Mouse (Mus musculus) inflammation-experienced regulatory T-cells (primary cell): ENCODE data around the gene Sf1. TPM values are rescaled to one million over a fixed set of nuclear protein-coding genes. Genes with fewer than 3 reads are reported as not detected.

Source experiments
- polyA plus RNA-seq, 2 experiments: library from polyadenylated mRNA; unstranded; fragments of 100-300 nt; shearing (Covaris generic); gene quantifications; one replicate each; pipeline ENCODE4 v1.2.1; 2017

Gene Sf1
- polyA plus RNA-seq: 100 to 1,000 TPM; 262 to 306 TPM

GRCm38 (mm10) chr19:6363411-6364240, at the start of gene Sf1:
Gene Sf1, plus strand, starts transcription at chr19:6363690.

DNA sequence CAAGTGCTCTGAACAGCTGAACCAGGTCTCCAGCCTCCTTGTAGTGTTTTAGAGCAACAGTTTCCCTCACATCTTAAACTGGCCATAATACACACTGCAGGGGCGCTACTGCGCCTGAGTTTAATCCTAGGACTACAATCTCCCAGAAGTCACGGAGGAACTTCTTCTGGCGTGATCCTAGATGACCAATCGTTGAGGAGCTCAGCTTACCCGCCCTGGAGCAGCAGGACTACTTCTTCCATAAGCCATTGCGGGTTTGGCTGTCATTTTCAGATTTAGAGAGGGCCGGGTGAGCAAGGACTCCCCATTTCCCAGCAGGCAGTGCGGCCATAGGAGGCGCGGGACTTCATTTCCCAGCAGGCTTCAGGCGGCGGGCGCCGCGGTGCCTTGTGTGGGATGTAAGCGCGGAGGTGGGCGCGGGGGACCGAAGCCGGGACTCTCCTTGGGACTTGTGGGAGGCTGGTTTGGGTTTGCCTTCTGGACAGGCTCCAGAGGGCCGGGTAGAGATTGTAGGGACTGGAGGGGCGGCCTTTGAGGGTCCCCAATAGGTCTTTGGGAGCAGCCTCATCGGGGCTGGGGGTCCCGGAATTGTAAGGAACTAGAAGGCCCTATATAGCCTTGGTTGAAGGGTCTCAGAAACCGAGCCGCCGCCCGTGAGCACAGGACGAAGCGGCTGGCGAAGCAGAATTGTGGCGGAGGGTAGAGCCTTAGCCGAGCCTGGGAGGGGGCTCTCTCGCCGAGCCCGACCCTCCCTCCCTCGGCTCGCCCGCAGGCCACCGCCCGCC, 28.6 kb upstream of the Sf1 start, which contains the start of gene Men1:
TSS of gene Men1 (plus strand) at position 307 of the 785 bp plus-strand sequence.

GRCm38 (mm10) chr19:6340524-6341452, 22.7 kb upstream of the Sf1 start, which contains the start of gene Map4k2:
Gene Map4k2, plus strand, starts transcription at chr19:6341135.

DNA sequence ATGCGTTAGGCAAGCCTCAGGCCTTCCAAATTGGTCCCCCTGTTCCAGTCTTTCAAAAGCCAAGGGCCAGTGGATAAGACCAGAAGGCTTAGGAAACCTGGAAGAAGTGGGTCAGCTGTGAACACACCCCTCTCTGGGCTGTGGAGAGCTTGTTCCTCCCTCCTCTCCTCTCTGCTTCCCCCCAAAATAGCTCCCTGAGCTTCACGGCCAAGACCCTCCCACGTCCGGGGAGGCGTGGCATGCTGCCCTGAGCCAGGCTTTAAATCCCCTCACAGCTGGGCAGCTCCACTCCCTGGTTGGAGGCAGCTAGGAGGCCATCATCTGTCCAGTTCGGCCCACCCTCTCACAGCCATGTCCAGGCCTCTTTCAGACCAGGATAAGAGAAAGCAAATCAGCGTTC, 20.6 kb downstream of the Sf1 start, which contains the start of gene Pygm:
TSS of gene Pygm (plus strand) at position 272 of the 400 bp plus-strand sequence.

GRCm38 (mm10) chr19:6399285-6400095, 36.0 kb downstream of the Sf1 start, which contains the start of gene Rasgrp2:
Gene Rasgrp2, plus strand, starts transcription at chr19:6399340.

DNA sequence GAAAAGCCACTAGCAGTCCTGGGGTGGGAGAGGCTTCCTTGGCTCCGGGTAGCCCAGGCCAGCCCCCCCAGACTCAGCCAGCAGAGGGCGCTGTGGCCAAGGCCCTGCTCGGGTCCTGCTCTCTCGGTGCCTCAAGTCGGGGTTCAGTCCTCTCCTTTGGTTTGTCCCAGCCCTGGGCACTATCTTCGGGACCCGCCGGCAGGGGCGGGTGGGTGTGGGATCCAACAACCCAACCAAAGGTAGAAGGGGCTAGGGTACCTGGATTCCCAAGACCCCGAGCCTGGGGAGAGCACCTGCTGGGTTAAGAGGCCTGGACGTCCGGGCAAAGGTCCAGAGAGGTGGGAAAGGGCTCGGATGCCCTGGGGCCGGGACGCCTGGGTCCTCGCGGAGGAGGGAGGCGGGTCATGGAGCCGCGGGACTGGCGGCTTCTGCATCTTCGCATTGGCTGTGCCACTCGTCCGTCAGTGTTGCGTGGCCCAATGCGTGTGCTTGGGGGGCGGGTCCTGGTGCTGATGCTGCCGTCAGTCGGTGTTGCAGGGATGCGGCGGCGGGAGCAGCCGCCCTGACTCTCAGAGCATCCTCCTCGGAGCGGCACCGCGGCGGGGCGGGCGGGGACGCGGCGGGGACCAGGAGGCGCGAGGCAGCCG, 54.9 kb downstream of the Sf1 start, which contains the start of gene Nrxn2:
TSS of gene Nrxn2 (plus strand) at position 499 of the 647 bp plus-strand sequence.

Other genes starting within 250 kb of the Sf1 start
- 10 to 100 TPM; 17.7 to 37.8 TPM for gene Sac3d1, start 245.0 kb upstream of the Sf1 start, polyA plus RNA-seq
- gene Snx15, start 235.4 kb upstream of the Sf1 start, polyA plus RNA-seq: 10 to 100 TPM; 29.5 to 41.7 TPM
- gene Batf2, start 222.7 kb upstream of the Sf1 start, polyA plus RNA-seq: not detected
- 10 to 100 TPM; 18.3 to 30.3 TPM for gene Arl2, start 222.1 kb upstream of the Sf1 start, polyA plus RNA-seq
- gene Majin, start 179.3 kb upstream of the Sf1 start, polyA plus RNA-seq: 1 to 10 TPM in 1 of 2 experiments, not detected in 1; 1.2 TPM
- not detected for gene Gpha2, start 137.3 kb upstream of the Sf1 start, polyA plus RNA-seq
- gene Ppp2r5b, start 127.8 kb upstream of the Sf1 start, polyA plus RNA-seq: 10 to 100 TPM; 21.9 to 26.7 TPM
- 10 to 100 TPM; 23.5 to 31.5 TPM for gene Atg2a, start 122.0 kb upstream of the Sf1 start, polyA plus RNA-seq
- gene Ehd1, start 87.0 kb upstream of the Sf1 start, polyA plus RNA-seq: 10 to 100 TPM; 22.3 to 27.6 TPM
- gene Cdc42bpg, start 57.2 kb upstream of the Sf1 start, polyA plus RNA-seq: under 1 TPM; 0.11 to 0.46 TPM
- 10 to 100 TPM; 48.2 to 74.8 TPM for gene Men1, start 28.7 kb upstream of the Sf1 start, polyA plus RNA-seq
- gene Map4k2, start 22.6 kb upstream of the Sf1 start, polyA plus RNA-seq: 100 to 1,000 TPM; 153 to 184 TPM
- gene Pygm, start 20.7 kb downstream of the Sf1 start, polyA plus RNA-seq: 1 to 10 TPM; 3.0 to 3.4 TPM
- 100 to 1,000 TPM; 141 to 333 TPM for gene Rasgrp2, start 35.6 kb downstream of the Sf1 start, polyA plus RNA-seq
- under 1 TPM; 0.28 to 0.58 TPM for gene Nrxn2, start 55.0 kb downstream of the Sf1 start, polyA plus RNA-seq
- not detected for gene Slc22a12, start 179.3 kb downstream of the Sf1 start, polyA plus RNA-seq